Mouse (Mus musculus) heart, adult 8-10 months (tissue): ENCODE results near the gene Sarnp. TPM values are rescaled to one million over a fixed set of nuclear protein-coding genes. Genes with fewer than 3 reads are reported as not detected.

Experiments used
- DNase-seq: peaks from one replicate; pipeline ENCODE4 v3.0.0; 2022; ENCODE audit warnings: low spot score
- total RNA-seq, 4 experiments: library from RNA; stranded (reverse); gene quantifications; 2 replicates each; pipeline ENCODE4 v1.2.4; 2022

The Sarnp gene
- total RNA-seq, 4 experiments from 2014 or later = 31.5 to 40.7 (median 36.8) TPM

GRCm38 (mm10) chr10:128913696-128914095 is 96.6 kb downstream of the Sarnp start:
- no peak for DNase-seq

- DNase-seq = no peak
Measured at GRCm38 (mm10) chr10:128915550-128915949, 98.4 kb downstream of the Sarnp start.

- DNase-seq = no peak
Measured at GRCm38 (mm10) chr10:128916665-128917064, 99.5 kb downstream of the Sarnp start.

GRCm38 (mm10) chr10:128917400-128917799 is 100.3 kb downstream of the Sarnp start:
- DNase-seq = no peak

GRCm38 (mm10) chr10:128918246-128918645 is 101.1 kb downstream of the Sarnp start:
- DNase-seq = no peak

GRCm38 (mm10) chr10:128919203-128919631 is 102.1 kb downstream of the Sarnp start:
- DNase-seq = no peak

GRCm38 (mm10) chr10:128919966-128920365 is 102.8 kb downstream of the Sarnp start:
- no peak for DNase-seq

GRCm38 (mm10) chr10:128920736-128921161 is 103.6 kb downstream of the Sarnp start:
- DNase-seq = no peak

- DNase-seq = no peak
Measured at GRCm38 (mm10) chr10:128921251-128921650, 104.1 kb downstream of the Sarnp start.

- no peak for DNase-seq
Measured at GRCm38 (mm10) chr10:128921883-128922821, 105.0 kb downstream of the Sarnp start.

- DNase-seq = no peak
Measured at GRCm38 (mm10) chr10:128922822-128923012, 105.6 kb downstream of the Sarnp start, which contains the start of gene Rdh5. TSS of gene Rdh5 (minus strand) at chr10:128922888.

- DNase-seq = peak; percentile 96
Measured at GRCm38 (mm10) chr10:128923013-128923691, 106.0 kb downstream of the Sarnp start.

- no peak for DNase-seq
Measured at GRCm38 (mm10) chr10:128923935-128924334, 106.8 kb downstream of the Sarnp start, which contains the start of gene Bloc1s1. TSS of gene Bloc1s1 (minus strand) at chr10:128924035.

Other genes starting within 250 kb of the Sarnp start
- 1 to 10 TPM; 6.9 to 8.5 (median 7.9) TPM for gene Erbb3, start 227.7 kb upstream of the Sarnp start, total RNA-seq
- 100 to 1,000 TPM; 142 to 284 (median 234) TPM for gene Rps26, start 190.6 kb upstream of the Sarnp start, total RNA-seq
- 1 to 10 TPM in 1 of 4 experiments, under 1 TPM in 3; 0.49 to 2.3 (median 0.55) TPM for gene Ikzf4, start 171.3 kb upstream of the Sarnp start, total RNA-seq
- 10 to 100 TPM; 23.1 to 28.7 (median 25.9) TPM for gene Suox, start 143.3 kb upstream of the Sarnp start, total RNA-seq
- 10 to 100 TPM; 84.0 to 87.9 (median 85.0) TPM for gene Rab5b, start 121.1 kb upstream of the Sarnp start, total RNA-seq
- gene Pmel, start 113.1 kb upstream of the Sarnp start, total RNA-seq = under 1 TPM; 0.29 to 0.79 (median 0.44) TPM
- gene Cdk2, start 112.3 kb upstream of the Sarnp start, total RNA-seq = 1 to 10 TPM; 8.0 to 8.8 (median 8.5) TPM
- 10 to 100 TPM; 11.3 to 12.9 (median 12.6) TPM for gene Dgka, start 72.5 kb upstream of the Sarnp start, total RNA-seq
- gene Pym1, start 69.4 kb upstream of the Sarnp start, total RNA-seq = 10 to 100 TPM in 1 of 4 experiments, 1 to 10 TPM in 3; 7.9 to 11.1 (median 9.4) TPM
- gene Mmp19, start 26.4 kb upstream of the Sarnp start, total RNA-seq = 1 to 10 TPM; 2.2 to 2.8 (median 2.5) TPM
- 10 to 100 TPM; 34.7 to 38.9 (median 35.9) TPM for gene Dnajc14, start 13.3 kb upstream of the Sarnp start, total RNA-seq
- 1 to 10 TPM; 4.4 to 5.6 (median 4.8) TPM for gene Tmem198b, start 13.0 kb upstream of the Sarnp start, total RNA-seq
- 10 to 100 TPM in 1 of 4 experiments, 1 to 10 TPM in 3; 5.8 to 10.5 (median 7.0) TPM for gene Ormdl2, start 4.3 kb downstream of the Sarnp start, total RNA-seq
- 1 to 10 TPM; 1.3 to 3.0 (median 1.9) TPM for gene Gdf11, start 74.4 kb downstream of the Sarnp start, total RNA-seq
- gene Cd63, start 83.7 kb downstream of the Sarnp start, total RNA-seq = 100 to 1,000 TPM; 121 to 171 (median 135) TPM
- 1 to 10 TPM; 3.8 to 6.2 (median 5.2) TPM for gene Rdh5, start 105.6 kb downstream of the Sarnp start, total RNA-seq
- gene Bloc1s1, start 106.7 kb downstream of the Sarnp start, total RNA-seq = 100 to 1,000 TPM; 150 to 260 (median 205) TPM
- gene Itga7, start 116.5 kb downstream of the Sarnp start, total RNA-seq = 100 to 1,000 TPM; 161 to 179 (median 167) TPM
- gene Mettl7b, start 143.7 kb downstream of the Sarnp start, total RNA-seq = not detected
- not detected for gene Olfr9, start 172.1 kb downstream of the Sarnp start, total RNA-seq
- gene Olfr763, start 193.5 kb downstream of the Sarnp start, total RNA-seq = not detected
- gene Olfr764-ps1, start 222.6 kb downstream of the Sarnp start, total RNA-seq = not detected
- not detected for gene Olfr765, start 232.7 kb downstream of the Sarnp start, total RNA-seq